Mouse (Mus musculus) right cerebral cortex, postnatal 14 days (tissue): Measurements from ENCODE around the gene Rap1gap.

ENCODE experiments used
- DNase-seq: peaks from one replicate; pipeline ENCODE4 v3.0.0; 2022

Rap1gap gene

GRCm38 (mm10) chr4:137724766-137725165, 60.2 kb downstream of the Rap1gap start:
- DNase-seq: peak; percentile 60

GRCm38 (mm10) chr4:137725541-137726145, 61.1 kb downstream of the Rap1gap start:
- no peak for DNase-seq

- peak; percentile 59 for DNase-seq
These were observed 62.4 kb downstream of the Rap1gap start for GRCm38 (mm10) chr4:137726739-137727505.

- DNase-seq: peak; percentile 58
These were observed 63.1 kb downstream of the Rap1gap start for GRCm38 (mm10) chr4:137727506-137728187.

GRCm38 (mm10) chr4:137728399-137729154, 64.1 kb downstream of the Rap1gap start:
- peak; percentile 57 for DNase-seq

GRCm38 (mm10) chr4:137729155-137729855, 64.8 kb downstream of the Rap1gap start:
- no peak for DNase-seq

- DNase-seq: peak; percentile 90
These were observed 65.6 kb downstream of the Rap1gap start for GRCm38 (mm10) chr4:137730134-137730533.

GRCm38 (mm10) chr4:137730757-137731156, 66.2 kb downstream of the Rap1gap start:
- DNase-seq: no peak

GRCm38 (mm10) chr4:137731891-137732290, 67.4 kb downstream of the Rap1gap start:
- DNase-seq: no peak

GRCm38 (mm10) chr4:137732361-137732760, 67.8 kb downstream of the Rap1gap start:
- DNase-seq: no peak

- DNase-seq: no peak
These were observed 68.4 kb downstream of the Rap1gap start for GRCm38 (mm10) chr4:137732962-137733361.

- no peak for DNase-seq
These were observed 68.9 kb downstream of the Rap1gap start for GRCm38 (mm10) chr4:137733459-137733858.

GRCm38 (mm10) chr4:137736220-137736701, 71.7 kb downstream of the Rap1gap start:
- no peak for DNase-seq

GRCm38 (mm10) chr4:137737760-137738159, 73.2 kb downstream of the Rap1gap start:
- DNase-seq: no peak

- no peak for DNase-seq
These were observed 74.8 kb downstream of the Rap1gap start for GRCm38 (mm10) chr4:137739151-137739923.

GRCm38 (mm10) chr4:137740350-137740749, 75.8 kb downstream of the Rap1gap start:
- DNase-seq: no peak

- no peak for DNase-seq
These were observed 79.3 kb downstream of the Rap1gap start for GRCm38 (mm10) chr4:137743791-137744190.

- no peak for DNase-seq
These were observed 80.0 kb downstream of the Rap1gap start for GRCm38 (mm10) chr4:137744433-137744918.

GRCm38 (mm10) chr4:137747091-137747490, 82.6 kb downstream of the Rap1gap start:
- DNase-seq: no peak

- no peak for DNase-seq
These were observed 83.1 kb downstream of the Rap1gap start for GRCm38 (mm10) chr4:137747590-137747989.

GRCm38 (mm10) chr4:137748726-137749125, 84.2 kb downstream of the Rap1gap start:
- DNase-seq: no peak
